Mouse (Mus musculus) kidney, adult 2 months (tissue): ENCODE data around the gene Myo1c. TPM values are rescaled to one million over a fixed set of nuclear protein-coding genes. Genes with fewer than 3 reads are reported as not detected.

ENCODE experiments used
- DNase-seq: peaks from one replicate; pipeline ENCODE4 v3.0.0; 2021
- H3K27ac ChIP-seq: fragments of 200-500 bp; 2 replicates; pipeline ENCODE4 v1.5.1; 2012; ENCODE audit warnings: low read depth, low read length, control low read depth, inconsistent platforms; ENCODE audit not compliant: insufficient read depth
- H3K27me3 ChIP-seq: fragments of 200-500 bp; replicated peaks from 2 replicates; pipeline ENCODE4 v1.6.1; 2012; ENCODE audit warnings: mild to moderate bottlenecking, moderate library complexity, low read length, inconsistent platforms; ENCODE audit not compliant: control insufficient read depth, insufficient read depth
- H3K36me3 ChIP-seq: fragments of 200-500 bp; 2 replicates; pipeline ENCODE4 v1.6.1; 2012; ENCODE audit warnings: mild to moderate bottlenecking, moderate library complexity, low read length, inconsistent platforms; ENCODE audit not compliant: control insufficient read depth, insufficient read depth
- H3K4me1 ChIP-seq: fragments of 200-500 bp; 2 replicates; pipeline ENCODE4 v1.6.1; 2011; ENCODE audit warnings: low read length; ENCODE audit not compliant: control insufficient read depth, insufficient read depth
- H3K4me3 ChIP-seq: fragments of 200-500 bp; 2 replicates; pipeline ENCODE4 v1.5.1; 2011; ENCODE audit warnings: mild to moderate bottlenecking, low read depth, low read length, control low read depth; ENCODE audit not compliant: insufficient read depth
- CTCF ChIP-seq: fragments of 200-500 bp; conservative IDR thresholded peaks from 2 replicates; pipeline ENCODE4 v1.5.1; 2011; ENCODE audit warnings: low read depth, mild to moderate bottlenecking, control low read depth, low read length, moderate library complexity, mixed read lengths; ENCODE audit not compliant: insufficient read depth, insufficient read length
- POLR2A ChIP-seq: fragments of 200-500 bp; IDR thresholded peaks from one replicate; pipeline ENCODE4 v1.6.1; 2011; ENCODE audit warnings: low read depth, low read length, control low read depth
- WGBS: fragments of 180-500 bp; shearing (Covaris S2); methylation state at CpG from one replicate; pipeline ENCODE4 v1.1.7; 2018; 5-methylcytosine and 5-hydroxymethylcytosine counted together
- polyA plus RNA-seq: library from polyadenylated mRNA; depleted of rRNA; stranded (reverse); fragments of >200 nt; gene quantifications from 2 replicates; pipeline ENCODE4 v1.2.3, GENCODE M21; 2012; rRNA removed

The Myo1c gene
- polyA plus RNA-seq, 1 experiment: 88.9 TPM

DNA sequence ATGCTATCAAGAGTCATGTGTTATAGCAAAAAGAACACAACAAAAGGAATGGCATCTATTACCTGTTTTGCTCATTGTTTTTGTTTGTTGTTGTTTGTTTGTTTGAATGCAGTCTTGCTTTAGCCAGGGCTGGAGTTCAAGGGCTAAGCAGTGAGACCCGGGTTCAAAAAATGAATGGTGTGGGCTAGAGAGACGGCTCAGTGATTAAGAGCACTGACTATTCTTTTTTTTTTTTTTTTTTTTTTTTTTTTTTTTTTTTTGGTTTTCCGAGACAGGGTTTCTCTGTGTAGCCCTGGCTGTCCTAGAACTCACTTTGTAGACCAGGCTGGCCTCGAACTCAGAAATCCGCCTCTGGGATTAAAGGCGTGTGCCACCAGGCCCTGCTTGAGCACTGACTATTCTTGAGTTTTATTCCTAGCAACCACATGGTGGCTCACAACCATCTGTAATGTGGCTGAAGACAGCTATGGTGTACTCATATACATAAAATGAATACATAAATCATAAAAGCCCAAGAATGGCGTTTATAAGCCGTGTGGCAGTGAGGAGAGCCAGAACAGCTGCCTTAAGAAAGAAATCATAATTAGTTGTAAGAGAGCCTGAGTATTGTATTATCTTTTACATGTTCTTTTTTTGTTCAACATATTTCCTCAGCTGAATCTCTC is 66.5 kb downstream of the Myo1c start:
- H3K27me3 ChIP-seq: no peaks in the 10 kb centered on the region
- H3K4me3 ChIP-seq: no peak overlapping the region
- no peaks in the 10 kb centered on the region for H3K4me1 ChIP-seq
- DNase-seq: no peak
- no peaks in the 10 kb centered on the region for H3K36me3 ChIP-seq
- WGBS: 76% methylated on average over 8 of the region's 8 CpGs
- TF ChIP-seq CTCF: no peak
- no peak for TF ChIP-seq POLR2A
- no peak overlapping the region for H3K27ac ChIP-seq

GRCm38 (mm10) chr11:75722339-75722738 is 72.0 kb downstream of the Myo1c start:
- H3K27me3 ChIP-seq: no peaks in the 10 kb centered on the region
- 55% methylated on average over 4 of the region's 4 CpGs for WGBS
- no peak for TF ChIP-seq CTCF
- H3K27ac ChIP-seq: no peak overlapping the region
- no peak for DNase-seq
- no peaks in the 10 kb centered on the region for H3K36me3 ChIP-seq
- H3K4me1 ChIP-seq: no peaks in the 10 kb centered on the region
- H3K4me3 ChIP-seq: no peak overlapping the region

Other genes with a start within 250 kb of the Myo1c start
- 17.2 and 29.9 TPM in 2 replicates for gene Serpinf1, start 227.8 kb upstream of the Myo1c start, polyA plus RNA-seq
- 126 and 141 TPM in 2 replicates for gene Serpinf2, start 210.9 kb upstream of the Myo1c start, polyA plus RNA-seq
- gene Wdr81, start 195.8 kb upstream of the Myo1c start, polyA plus RNA-seq: 17.7 and 21.0 TPM in 2 replicates
- gene Tlcd2, start 188.8 kb upstream of the Myo1c start, polyA plus RNA-seq: 14.2 and 14.6 TPM in 2 replicates
- gene Prpf8, start 163.7 kb upstream of the Myo1c start, polyA plus RNA-seq: 88.0 and 92.7 TPM in 2 replicates
- gene Rilp, start 140.4 kb upstream of the Myo1c start, polyA plus RNA-seq: 19.3 and 19.8 TPM in 2 replicates
- gene Scarf1, start 137.0 kb upstream of the Myo1c start, polyA plus RNA-seq: 13.3 and 17.3 TPM in 2 replicates
- 148 and 174 TPM in 2 replicates for gene Slc43a2, start 118.8 kb upstream of the Myo1c start, polyA plus RNA-seq
- 43.8 and 60.3 TPM in 2 replicates for gene Pitpna, start 62.4 kb upstream of the Myo1c start, polyA plus RNA-seq
- 69.1 and 71.5 TPM in 2 replicates for gene Inpp5k, start 19.5 kb upstream of the Myo1c start, polyA plus RNA-seq
- 48.4 and 62.4 TPM in 2 replicates for gene Crk, start 28.8 kb downstream of the Myo1c start, polyA plus RNA-seq
- 194 and 274 TPM in 2 replicates for gene Ywhae, start 82.4 kb downstream of the Myo1c start, polyA plus RNA-seq
- 0.34 and 0.36 TPM in 2 replicates for gene Doc2b, start 145.5 kb downstream of the Myo1c start, polyA plus RNA-seq